Mouse (Mus musculus) urinary bladder, postnatal 4 days (tissue): Measurements from ENCODE around the gene Auts2.

Experiments used
- DNase-seq, 2 experiments: peaks; one replicate each; pipeline ENCODE4 v3.0.0; 2021 to 2022; ENCODE audit warnings: low spot score in 2 of 2

The Auts2 gene

GRCm38 (mm10) chr5:131677518-131677917 is 865.6 kb downstream of the Auts2 start:
- DNase-seq = no peak

GRCm38 (mm10) chr5:131673696-131674095 is 869.4 kb downstream of the Auts2 start:
- DNase-seq = no peak

GRCm38 (mm10) chr5:131665068-131665467 is 878.1 kb downstream of the Auts2 start:
- DNase-seq = no peak

- DNase-seq = no peak
These were observed 878.5 kb downstream of the Auts2 start for GRCm38 (mm10) chr5:131664657-131665056.

GRCm38 (mm10) chr5:131662657-131663056 is 880.5 kb downstream of the Auts2 start:
- DNase-seq = no peak

GRCm38 (mm10) chr5:131658822-131659515 is 884.2 kb downstream of the Auts2 start:
- DNase-seq = no peak

GRCm38 (mm10) chr5:131654206-131654605 is 888.9 kb downstream of the Auts2 start:
- DNase-seq = no peak

GRCm38 (mm10) chr5:131650381-131650891 is 892.7 kb downstream of the Auts2 start:
- no peak for DNase-seq

GRCm38 (mm10) chr5:131647683-131648119 is 895.4 kb downstream of the Auts2 start:
- no peak for DNase-seq

GRCm38 (mm10) chr5:131647104-131647682 is 896.0 kb downstream of the Auts2 start:
- no peak for DNase-seq

GRCm38 (mm10) chr5:131646192-131646775 is 896.9 kb downstream of the Auts2 start:
- no peak for DNase-seq

- no peak for DNase-seq
These were observed 897.6 kb downstream of the Auts2 start for GRCm38 (mm10) chr5:131645341-131646191.

GRCm38 (mm10) chr5:131644331-131644730 is 898.8 kb downstream of the Auts2 start:
- DNase-seq = no peak

GRCm38 (mm10) chr5:131643176-131644174 is 899.7 kb downstream of the Auts2 start:
- no peak for DNase-seq

- DNase-seq = no peak
These were observed 900.4 kb downstream of the Auts2 start for GRCm38 (mm10) chr5:131642752-131643151.

GRCm38 (mm10) chr5:131636431-131636830 is 906.7 kb downstream of the Auts2 start:
- no peak for DNase-seq

- DNase-seq = no peak
These were observed 908.4 kb downstream of the Auts2 start for GRCm38 (mm10) chr5:131634731-131635130.

GRCm38 (mm10) chr5:131631998-131632379 is 911.2 kb downstream of the Auts2 start:
- no peak for DNase-seq

- no peak for DNase-seq
These were observed 911.8 kb downstream of the Auts2 start for GRCm38 (mm10) chr5:131631038-131631997.

- DNase-seq = no peak
These were observed 912.6 kb downstream of the Auts2 start for GRCm38 (mm10) chr5:131630577-131630976.
